Mouse (Mus musculus) heart, embryonic 10.5 days (tissue): ENCODE data around the gene Dclre1a. TPM values are rescaled to one million over a fixed set of nuclear protein-coding genes. Genes with fewer than 3 reads are reported as not detected.
"Not testable (repeated sequence)": the region's sequence is repeated elsewhere in the genome, so short reads cannot be mapped to it uniquely, and the experiment has no call there.

Experiments used
- DNase-seq: peaks from one replicate; pipeline ENCODE4 v3.0.0-alpha.2; 2017; ENCODE audit warnings: low spot score
- H3K27ac ChIP-seq: fragments of 300-500 bp; sonication (generic); 2 replicates; pipeline ENCODE4 v1.5.1; 2016; ENCODE audit warnings: mild to moderate bottlenecking
- H3K27me3 ChIP-seq: fragments of 300-500 bp; sonication (generic); 2 replicates; pipeline ENCODE4 v1.6.1; 2016; ENCODE audit warnings: mild to moderate bottlenecking; ENCODE audit not compliant: poor library complexity, insufficient read depth, severe bottlenecking
- H3K36me3 ChIP-seq: fragments of 300-500 bp; sonication (generic); 2 replicates; pipeline ENCODE4 v1.6.1; 2016; ENCODE audit warnings: mild to moderate bottlenecking, moderate library complexity
- H3K4me1 ChIP-seq: fragments of 300-500 bp; sonication (generic); 2 replicates; pipeline ENCODE4 v1.6.1; 2016; ENCODE audit warnings: mild to moderate bottlenecking
- H3K4me3 ChIP-seq: fragments of 300-500 bp; sonication (generic); 2 replicates; pipeline ENCODE4 v1.5.1; 2016; ENCODE audit warnings: mild to moderate bottlenecking, moderate library complexity
- H3K9me3 ChIP-seq: fragments of 300-500 bp; sonication (generic); 2 replicates; pipeline ENCODE4 v1.6.1; 2016; ENCODE audit warnings: mild to moderate bottlenecking, moderate library complexity
- WGBS: fragments of 180-500 bp; shearing (Covaris S2); methylation state at CpG from one replicate; pipeline ENCODE4 v1.1.7; 2016; 5-methylcytosine and 5-hydroxymethylcytosine counted together
- polyA plus RNA-seq: library from polyadenylated mRNA; unstranded; fragments of >200 nt; fragmentation: Nextera tagmentation; extraction: Ambion mirVana; gene quantifications from 2 replicates; pipeline ENCODE4 v1.2.1, GENCODE M21; 2016

Gene Dclre1a
- polyA plus RNA-seq, 1 experiment from 2014 or later, result 16.3 TPM

DNA sequence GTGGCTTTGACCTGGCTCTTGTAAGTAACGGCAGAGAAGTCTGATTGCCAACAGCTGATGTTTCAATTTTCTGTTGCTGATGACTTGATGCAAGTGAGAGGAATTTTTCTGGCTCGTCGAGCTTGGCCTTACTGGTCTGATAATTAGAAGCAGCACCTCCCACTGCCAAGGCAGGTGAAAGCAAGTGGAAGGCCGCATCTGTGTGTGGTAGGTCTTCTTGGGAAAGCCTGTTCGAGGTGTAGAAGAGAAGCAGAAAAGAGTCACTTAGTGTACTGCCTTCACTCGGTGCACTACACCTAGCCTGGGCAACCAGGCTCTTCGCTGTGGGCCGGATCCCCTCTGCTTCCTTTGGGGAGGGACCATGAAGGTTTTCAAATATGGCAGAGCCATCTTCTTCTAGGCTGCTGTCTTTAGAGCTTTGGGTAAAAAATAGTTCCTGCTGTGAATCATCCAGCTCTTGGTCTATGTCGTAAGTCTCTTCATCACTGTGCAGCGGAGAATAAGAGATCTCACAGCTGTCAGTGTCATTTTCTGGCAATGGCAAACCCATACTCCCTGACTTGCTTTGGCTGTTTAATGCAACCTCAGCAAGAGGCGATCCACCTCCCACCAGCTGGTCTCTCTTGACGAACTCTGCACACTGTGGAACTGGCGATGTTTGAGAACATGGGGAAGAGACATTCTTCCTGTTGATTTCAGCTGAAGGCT, 3.2 kb downstream of the Dclre1a start:
- no peaks in the 10 kb centered on the region for H3K27me3 ChIP-seq
- 91% methylated on average over 13 of the region's 13 CpGs for WGBS

DNA sequence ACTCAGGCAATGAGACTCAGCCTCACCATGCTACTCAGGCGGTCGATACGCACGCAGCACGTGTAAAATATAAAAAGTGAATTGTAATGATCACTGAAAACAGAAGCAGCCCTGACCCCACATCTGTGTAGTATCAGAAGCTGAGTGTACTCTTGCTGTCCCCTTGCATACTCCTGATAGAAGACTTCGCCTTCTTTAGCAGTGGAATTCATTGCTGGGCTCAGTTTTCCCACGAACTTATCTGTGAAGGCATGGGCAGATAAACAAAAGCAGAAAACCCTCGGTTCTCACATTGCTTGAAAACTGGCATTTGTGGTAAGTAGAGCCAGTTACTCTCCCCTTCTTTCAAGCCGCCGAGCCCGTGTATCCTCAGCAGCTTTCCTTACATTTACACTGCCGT, 4.7 kb downstream of the Dclre1a start:
- no peaks in the 10 kb centered on the region for H3K9me3 ChIP-seq
- H3K4me1 ChIP-seq, result peaks cover 7% of the 10 kb centered on the region; the same call in 1 of the 2 replicates
- no peak for DNase-seq
- H3K36me3 ChIP-seq, result peaks cover 42% of the 10 kb centered on the region
- 81% methylated on average over 12 of the region's 12 CpGs for WGBS
- H3K27ac ChIP-seq, result no peak overlapping the region
- H3K27me3 ChIP-seq, result no peaks in the 10 kb centered on the region
- no peak overlapping the region for H3K4me3 ChIP-seq

More for the DNA sequence above, 3.2 kb downstream of the Dclre1a start:
- Histone ChIP-seq H3K36me3 (peaks cover 38% of the 10 kb centered on the region), H3K9me3 (no peaks in the 10 kb centered on the region), H3K4me1 (peaks cover 13% of the 10 kb centered on the region), H3K4me3 (no peak overlapping the region), H3K27ac (no peak overlapping the region)
- no peak for DNase-seq

DNA sequence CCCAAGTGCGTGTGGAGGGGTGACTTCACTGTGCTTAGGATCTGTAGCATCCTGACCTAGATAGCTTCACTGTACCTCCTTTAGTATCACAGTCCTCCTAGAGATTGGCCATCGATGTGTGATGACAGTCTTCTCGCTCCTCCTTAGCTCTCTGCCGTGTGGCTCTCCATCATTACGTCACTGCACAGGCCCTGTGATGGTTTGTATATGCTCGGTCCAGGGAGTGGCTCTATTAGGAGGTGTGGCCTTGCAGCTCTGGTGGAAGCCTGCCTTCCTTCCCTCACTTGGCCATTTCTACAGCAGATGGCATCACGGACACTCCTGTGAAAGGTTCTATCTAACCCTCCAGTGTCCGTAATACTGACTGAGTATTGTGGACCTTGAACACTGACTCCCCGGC, 12.3 kb downstream of the Dclre1a start:
- Histone ChIP-seq H3K4me3 (no peak overlapping the region), H3K9me3 (no peaks in the 10 kb centered on the region), H3K4me1 (0 out of 2 replicates have a peak, but pooled peaks cover 4% of the 10 kb centered on the region), H3K27ac (no peak overlapping the region), H3K36me3 (peaks cover 47% of the 10 kb centered on the region), H3K27me3 (no peaks in the 10 kb centered on the region)
- DNase-seq, result no peak
- WGBS, result 91% methylated on average over 9 of the region's 9 CpGs

DNA sequence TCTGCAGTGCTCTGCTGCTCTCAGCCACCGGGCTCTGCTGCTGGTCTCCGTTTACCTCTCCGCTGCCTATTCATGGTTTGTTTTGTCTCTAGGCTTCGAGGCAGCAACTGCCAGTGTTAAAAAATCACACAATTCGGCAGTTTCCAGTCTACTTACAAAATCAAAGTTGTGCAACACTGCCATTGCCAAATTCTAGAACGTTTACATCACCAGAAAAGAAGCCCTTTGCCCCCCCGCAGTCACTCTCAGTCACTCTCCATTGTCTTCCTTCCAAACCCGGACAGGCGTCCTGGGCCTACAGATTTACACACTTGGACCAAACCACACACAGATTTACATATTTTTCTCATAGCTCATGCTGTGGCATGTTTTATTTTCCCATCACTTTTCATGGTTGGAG, 13.0 kb downstream of the Dclre1a start:
- no peak for DNase-seq
- no peaks in the 10 kb centered on the region for H3K9me3 ChIP-seq
- no peak overlapping the region for H3K4me3 ChIP-seq
- 82% methylated on average over 9 of the region's 9 CpGs for WGBS
- no peaks in the 10 kb centered on the region for H3K27me3 ChIP-seq
- peaks cover 45% of the 10 kb centered on the region for H3K36me3 ChIP-seq
- no peak overlapping the region for H3K27ac ChIP-seq
- 0 out of 2 replicates have a peak, but pooled peaks cover 4% of the 10 kb centered on the region for H3K4me1 ChIP-seq

DNA sequence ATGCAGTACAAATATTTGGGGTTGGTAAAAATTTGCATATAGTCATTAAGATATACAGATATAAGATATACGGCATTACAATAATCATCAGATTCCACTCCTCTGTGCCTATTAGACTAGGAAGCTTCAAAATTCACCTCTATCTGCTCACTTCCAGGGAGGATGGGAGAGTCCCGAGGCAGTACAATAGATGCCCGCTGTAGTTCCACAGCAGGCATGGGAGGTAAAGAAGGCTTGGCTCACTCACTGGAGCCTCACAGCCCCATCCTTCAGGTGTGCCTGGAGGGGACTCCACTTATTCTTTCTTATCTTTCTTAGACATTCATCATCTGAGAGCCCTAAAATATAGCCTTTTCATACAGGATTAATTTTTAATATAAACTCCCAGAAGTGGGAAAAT, 13.7 kb downstream of the Dclre1a start:
- H3K36me3 ChIP-seq, result peaks cover 43% of the 10 kb centered on the region
- H3K4me3 ChIP-seq, result no peak overlapping the region
- 86% methylated on average over 3 of the region's 3 CpGs for WGBS
- no peak for DNase-seq
- no peaks in the 10 kb centered on the region for H3K27me3 ChIP-seq
- H3K4me1 ChIP-seq, result 0 out of 2 replicates have a peak, but pooled peaks cover 4% of the 10 kb centered on the region
- no peak overlapping the region for H3K27ac ChIP-seq
- H3K9me3 ChIP-seq, result no peaks in the 10 kb centered on the region

DNA sequence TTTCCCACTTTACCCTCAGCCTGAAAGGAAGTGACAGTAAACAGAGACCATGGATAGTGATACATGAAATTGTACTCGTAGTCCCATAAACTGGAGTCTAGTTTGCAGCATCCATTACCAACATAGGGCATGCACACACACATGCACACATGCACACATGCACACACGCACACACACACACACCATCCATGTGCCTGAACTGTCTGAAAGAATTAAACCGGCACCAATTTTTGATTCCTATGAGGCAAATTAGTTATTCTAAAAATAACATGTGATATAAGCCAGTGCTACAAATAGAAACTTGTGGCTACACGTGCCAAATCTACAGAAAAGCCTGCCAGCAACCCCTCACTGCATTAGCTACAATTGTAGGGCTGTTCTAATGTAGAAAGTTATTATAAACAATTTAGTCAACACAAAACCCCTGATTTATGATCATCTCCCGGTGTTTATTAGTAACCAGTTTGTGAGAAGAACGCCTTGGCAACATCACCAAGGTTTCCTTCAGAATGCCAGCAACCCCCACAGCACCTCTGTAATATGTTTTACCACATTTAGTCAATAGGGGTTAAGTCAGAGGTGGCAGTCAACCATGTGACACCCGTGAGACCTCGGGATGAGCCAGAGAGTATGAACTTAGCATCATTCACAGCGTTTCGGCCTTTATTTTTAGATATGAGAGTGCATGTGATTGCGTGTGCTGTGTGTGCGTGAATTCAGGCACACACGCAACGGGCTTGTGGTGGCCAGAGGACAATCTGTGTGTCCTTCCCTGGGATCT, 14.5 kb downstream of the Dclre1a start:
- Histone ChIP-seq H3K36me3 (peaks cover 39% of the 10 kb centered on the region), H3K4me1 (0 out of 2 replicates have a peak, but pooled peaks cover 4% of the 10 kb centered on the region), H3K4me3 (no peak overlapping the region), H3K9me3 (no peaks in the 10 kb centered on the region), H3K27ac (no peak overlapping the region), H3K27me3 (no peaks in the 10 kb centered on the region)
- WGBS, result 88% methylated on average over 14 of the region's 14 CpGs
- DNase-seq, result no peak

DNA sequence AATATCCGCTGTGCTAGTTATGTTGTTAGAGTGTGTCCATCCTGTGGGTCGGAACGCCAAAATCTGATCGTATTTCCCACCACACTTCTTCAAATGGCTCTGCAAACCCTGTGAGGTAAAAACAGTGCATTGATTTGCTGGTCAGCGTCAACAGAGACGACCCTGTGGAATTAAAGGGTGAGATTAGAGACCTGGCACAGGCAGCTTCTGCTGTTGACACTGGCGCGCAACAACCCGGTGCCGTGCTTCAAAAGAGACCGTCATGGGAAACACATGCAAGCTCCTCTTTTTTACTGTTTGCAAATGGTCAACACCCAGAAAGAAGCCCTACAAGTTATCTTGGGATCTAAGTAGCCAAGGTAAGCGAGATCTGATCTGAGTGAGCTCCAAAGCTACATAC, 16.8 kb downstream of the Dclre1a start:
- Histone ChIP-seq H3K4me3 (no peak overlapping the region), H3K4me1 (no peaks in the 10 kb centered on the region), H3K27me3 (no peaks in the 10 kb centered on the region), H3K36me3 (peaks cover 29% of the 10 kb centered on the region; the same call in 1 of the 2 replicates), H3K27ac (no peak overlapping the region), H3K9me3 (no peaks in the 10 kb centered on the region)
- DNase-seq, result no peak
- 84% methylated on average over 12 of the region's 12 CpGs for WGBS

DNA sequence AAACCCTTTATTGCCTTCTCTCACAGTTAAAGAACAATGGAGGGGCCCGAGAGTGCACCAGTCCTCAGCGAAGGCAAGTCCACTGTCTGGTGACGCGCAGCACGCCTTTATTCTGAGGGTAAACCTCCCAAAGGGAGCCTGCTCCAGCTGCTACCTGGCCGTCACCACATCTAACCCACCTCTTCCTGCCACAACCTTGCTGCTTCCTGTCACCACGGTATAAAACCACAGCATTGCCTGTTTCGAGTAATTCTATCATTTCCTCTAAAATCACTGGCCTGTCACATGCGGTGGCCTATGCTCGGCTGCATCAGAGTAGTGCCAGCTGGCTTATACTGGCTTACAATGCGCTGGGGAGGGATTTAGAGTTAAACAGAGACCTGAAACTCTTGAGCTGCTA, 17.5 kb downstream of the Dclre1a start:
- H3K36me3 ChIP-seq, result peaks cover 23% of the 10 kb centered on the region; the same call in 1 of the 2 replicates
- not testable (repeated sequence) for H3K4me1 ChIP-seq, H3K4me3 ChIP-seq, H3K9me3 ChIP-seq, H3K27me3 ChIP-seq, H3K27ac ChIP-seq, DNase-seq
- WGBS, result no CpG with 5 or more reads among the region's 11 CpGs

DNA sequence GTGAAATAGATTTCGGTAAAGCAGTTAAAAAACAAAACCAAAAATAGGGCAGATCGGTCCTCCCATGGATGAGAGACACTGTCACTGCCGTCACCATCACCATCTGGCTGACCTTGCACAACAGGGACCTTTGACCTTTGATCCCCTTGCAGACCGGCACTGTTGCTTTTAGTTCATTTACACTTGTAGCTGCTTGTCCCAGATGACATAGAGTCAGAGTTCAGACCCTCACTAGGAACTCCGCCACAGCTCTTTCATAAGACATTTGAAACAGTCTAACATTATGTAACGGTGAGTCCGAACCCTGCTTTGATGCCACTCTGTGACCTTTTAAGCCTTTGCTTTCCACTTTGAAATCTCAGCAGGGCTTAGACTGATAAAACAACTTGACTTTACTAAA, 28.6 kb downstream of the Dclre1a start:
- H3K4me1 ChIP-seq, DNase-seq, H3K9me3 ChIP-seq, H3K4me3 ChIP-seq, H3K36me3 ChIP-seq, H3K27ac ChIP-seq, H3K27me3 ChIP-seq: not testable (repeated sequence)
- WGBS, result no CpG with 5 or more reads among the region's 7 CpGs

DNA sequence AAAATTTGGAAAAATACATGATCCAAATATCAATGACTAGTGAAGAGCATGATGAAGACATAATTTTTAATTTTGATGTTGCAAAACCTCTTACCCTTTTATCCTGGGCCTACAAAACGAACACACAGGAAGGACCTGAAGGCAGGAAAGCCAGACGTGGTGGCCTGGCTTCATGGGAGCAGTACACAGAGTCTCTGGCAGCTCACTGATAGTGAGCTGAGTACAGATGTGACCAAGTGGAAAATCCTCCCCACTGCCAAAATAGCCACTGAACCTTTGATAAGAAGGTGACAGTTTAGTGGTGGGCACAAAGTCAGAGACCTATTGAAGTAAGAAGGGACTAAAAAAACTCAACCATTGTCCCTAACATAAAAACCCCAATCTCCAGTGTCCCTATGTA, 34.5 kb downstream of the Dclre1a start:
- H3K27ac ChIP-seq, H3K27me3 ChIP-seq, H3K9me3 ChIP-seq, H3K4me1 ChIP-seq, H3K4me3 ChIP-seq, H3K36me3 ChIP-seq, DNase-seq: not testable (repeated sequence)
- no CpG with 5 or more reads among the region's 2 CpGs for WGBS

DNA sequence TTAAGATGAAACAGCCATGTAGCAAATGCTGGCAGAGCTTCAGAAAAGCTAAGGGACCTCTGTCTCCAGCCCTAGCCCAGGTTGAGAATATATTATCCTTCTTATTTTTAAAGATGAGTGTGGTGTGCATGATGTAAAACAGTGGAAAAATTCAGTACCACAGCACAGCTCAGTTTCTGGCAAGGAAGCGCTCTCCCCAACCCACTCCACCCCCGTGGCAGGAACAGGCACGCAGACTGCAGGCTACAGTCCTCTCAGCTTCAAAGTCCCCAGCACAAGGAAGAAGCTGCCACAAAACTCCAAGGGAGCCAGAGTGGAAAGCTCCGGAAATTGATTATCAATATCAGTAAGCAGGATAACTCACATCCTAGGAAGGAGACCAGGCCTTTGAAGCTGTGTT, 36.8 kb downstream of the Dclre1a start:
- H3K9me3 ChIP-seq, DNase-seq, H3K4me3 ChIP-seq, H3K36me3 ChIP-seq, H3K27ac ChIP-seq, H3K4me1 ChIP-seq, H3K27me3 ChIP-seq: not testable (repeated sequence)
- no CpG with 5 or more reads among the region's 4 CpGs for WGBS

DNA sequence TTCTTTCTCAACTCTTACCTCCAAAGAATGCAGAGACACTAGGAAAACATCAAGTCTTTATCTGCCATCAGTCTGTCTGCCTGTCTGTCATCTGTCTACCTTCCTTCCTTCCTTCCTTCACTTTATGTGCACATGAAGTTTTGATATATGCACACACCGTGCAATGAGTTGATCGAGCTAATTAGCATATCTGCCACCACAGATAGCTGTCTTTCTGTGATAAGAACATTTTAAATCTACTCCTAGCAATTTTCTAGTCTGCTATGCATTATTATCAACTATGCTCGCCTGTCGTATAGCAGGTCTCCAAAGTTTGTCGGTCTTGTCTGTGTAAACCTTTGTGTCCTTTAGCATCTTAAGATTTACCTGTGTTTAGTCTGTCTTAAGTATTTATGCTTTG, 44.5 kb downstream of the Dclre1a start:
- not testable (repeated sequence) for DNase-seq, H3K27me3 ChIP-seq, H3K4me3 ChIP-seq, H3K4me1 ChIP-seq, H3K36me3 ChIP-seq, H3K9me3 ChIP-seq, H3K27ac ChIP-seq
- WGBS, result no CpG with 5 or more reads among the region's 5 CpGs

DNA sequence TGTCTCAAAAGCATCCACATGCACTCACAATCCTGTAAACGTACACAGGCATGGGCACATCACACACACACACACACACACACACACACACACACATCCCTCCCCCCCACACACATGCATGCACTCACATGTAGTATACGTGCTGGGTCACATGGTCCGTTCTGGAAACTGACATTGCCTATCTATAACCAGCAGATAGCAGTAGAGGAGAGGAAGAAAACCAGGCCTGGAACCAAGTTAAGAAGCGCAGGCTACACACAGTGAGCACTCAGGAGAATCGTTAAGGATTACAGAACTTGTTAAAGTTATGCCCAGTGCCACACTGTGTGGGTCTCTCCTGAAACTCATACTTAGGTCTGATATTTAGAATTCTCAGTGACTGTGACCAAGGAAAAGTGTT, 45.0 kb downstream of the Dclre1a start:
- WGBS, result no CpG with 5 or more reads among the region's 5 CpGs

More for the DNA sequence above, 45.0 kb downstream of the Dclre1a start:
- not testable (repeated sequence) for H3K4me1 ChIP-seq, DNase-seq, H3K27me3 ChIP-seq, H3K36me3 ChIP-seq, H3K4me3 ChIP-seq, H3K27ac ChIP-seq, H3K9me3 ChIP-seq
